Mouse (Mus musculus) heart, postnatal 0 days (tissue): ENCODE measurements around the gene Dcps.

ENCODE experiments used
- CTCF ChIP-seq: IDR thresholded peaks from 2 replicates; pipeline ENCODE4 v1.5.1; 2016; ENCODE audit warnings: antibody characterized with exemption, control low read depth, low read depth
- EP300 ChIP-seq: IDR thresholded peaks from 2 replicates; pipeline ENCODE4 v1.6.1; 2016; ENCODE audit warnings: antibody characterized with exemption, low read depth

GRCm38 (mm10) chr9:35115804-35116203, 60.1 kb downstream of the Dcps start:
- TF ChIP-seq CTCF: no peak
- TF ChIP-seq EP300: no peak
